30 mouse cellular contexts compared by ENCODE assay signal in genomic region chr5:90763912-90764665, GRCm38 (mm10). TPM values are rescaled to one million over a fixed set of nuclear protein-coding genes. Genes with fewer than 3 reads are reported as not detected.
DNase-seq lines count a peak whose midpoint lies in the region; ATAC-seq and TF ChIP-seq lines count a peak whose summit lies in the region.
"Had no signal": no experiment of that assay in that cellular context is flagged by ENCODE, and none has a peak within 500 bp of the region (broad histone marks: within the 10 kb centered on the region; RNA-seq: fewer than 3 reads in every experiment).

No protein-coding gene starts in this region.

- H3K27me3 ChIP-seq in lung, postnatal 0 days (replicated peaks; ENCODE audit: insufficient read depth, low read length): peaks cover 9% of the 10 kb centered on the region

- WGBS in lung, postnatal 0 days: 68% methylated on average over 12 of the region's 12 CpGs

- no peak overlapping the region for H3K4me3 ChIP-seq in lung, postnatal 0 days (ENCODE audit: low read depth, low read length)
- H3K4me3 ChIP-seq: gastrocnemius, adult 2 months; hindbrain, embryonic 10.5 days had no signal

- no peak overlapping the region for H3K4me2 ChIP-seq in lung, postnatal 0 days (replicated peaks; ENCODE audit: low read depth, low read length)
- H3K4me2 ChIP-seq: heart, embryonic 11.5 days; hindbrain, embryonic 14.5 days had no signal

- no peaks in the 10 kb centered on the region for H3K36me3 ChIP-seq in lung, postnatal 0 days (ENCODE audit: insufficient read depth, low read length)
- H3K36me3 ChIP-seq: hindbrain, embryonic 10.5 days had no signal

- H3K4me1 ChIP-seq in lung, postnatal 0 days (ENCODE audit: insufficient read depth, low read depth, low read length): peaks cover 3% of the 10 kb centered on the region; the same call in 1 of the 2 replicates

- no peak for ATAC-seq in lung, postnatal 0 days
- ATAC-seq: activated CD4-positive, CD25-positive, alpha-beta regulatory T cell, adult 4 months; CD4-positive, CD25-positive, alpha-beta regulatory T cell, adult 4 months; forebrain, embryonic 14.5 days; forebrain, postnatal 0 days; hindbrain, postnatal 0 days; inflammation-experienced regulatory T-cells, adult 6 months had no signal

- no peak overlapping the region for H3K27ac ChIP-seq in lung, postnatal 0 days (ENCODE audit: low read length)
- H3K27ac ChIP-seq: gastrocnemius, adult 2 months; hindbrain, embryonic 10.5 days; hindbrain, embryonic 14.5 days; hindbrain, postnatal 0 days had no signal

- TF ChIP-seq EP300 in lung, postnatal 0 days (IDR thresholded peaks at IDR 0.05): no peak

- no peak for TF ChIP-seq CTCF in lung, postnatal 0 days (IDR thresholded peaks at IDR 0.05)

- H3K9ac ChIP-seq in lung, postnatal 0 days (replicated peaks; ENCODE audit: low read depth): no peak overlapping the region
- H3K9ac ChIP-seq: forebrain, postnatal 0 days; hindbrain, embryonic 14.5 days had no signal

- DNase-seq in lung, postnatal 0 days (ENCODE audit: low spot score): peak; percentile 30
- DNase-seq in lung, postnatal 4 days: no peak
- peak; percentile 89 for DNase-seq in 3T3-L1 (ENCODE audit: low read depth, low spot score)
- DNase-seq in NIH3T3 (ENCODE audit: low read depth): peak; percentile 73
- DNase-seq in cerebellum, postnatal 14 days: no peak
- DNase-seq in urinary bladder, postnatal 10 days (ENCODE audit: low spot score): no peak
- DNase-seq: adrenal gland, adult 8-10 months; adrenal gland, postnatal 25 days; B cell, adult 2 months; cerebellum, adult 11-12 months; cerebellum, adult 8-10 months; cerebellum, postnatal 10 days; forebrain, postnatal 0 days; gastrocnemius, adult 2 months; gastrocnemius, postnatal 14 days; heart, adult 11 months; heart, postnatal 36 days had no signal

- no peaks in the 10 kb centered on the region for H3K9me3 ChIP-seq in lung, postnatal 0 days (ENCODE audit: low read length)
- H3K9me3 ChIP-seq: hindbrain, embryonic 10.5 days had no signal

RNA-seq across cellular contexts. Expression of gene Ppbp, which starts 4.2 kb away (rescaled TPM):
- polyA plus RNA-seq in lung, postnatal 0 days (2015; fragmentation: Nextera tagmentation; extraction: Ambion mirVana): 15.6 and 18.3 TPM in 2 replicates
- polyA plus RNA-seq: activated CD4-positive, CD25-positive, alpha-beta regulatory T cell, adult 4 months; CD4-positive, CD25-positive, alpha-beta regulatory T cell, adult 4 months had no signal

RNA-seq across cellular contexts. Expression of gene Cxcl5, which starts 4.9 kb away (rescaled TPM):
- polyA plus RNA-seq in lung, postnatal 0 days (2015; fragmentation: Nextera tagmentation; extraction: Ambion mirVana): 0.26 and 9.8 TPM in 2 replicates
- polyA plus RNA-seq: activated CD4-positive, CD25-positive, alpha-beta regulatory T cell, adult 4 months; CD4-positive, CD25-positive, alpha-beta regulatory T cell, adult 4 months; forebrain, embryonic 11.5 days; heart, embryonic 14.5 days; hindbrain, embryonic 10.5 days; inflammation-experienced regulatory T-cells, adult 6 months had no signal

RNA-seq across cellular contexts. Expression of gene Pf4, which starts 8.1 kb away (rescaled TPM):
- polyA plus RNA-seq in lung, postnatal 0 days (2015; fragmentation: Nextera tagmentation; extraction: Ambion mirVana): 152 and 164 TPM in 2 replicates
- polyA plus RNA-seq: activated CD4-positive, CD25-positive, alpha-beta regulatory T cell, adult 4 months; CD4-positive, CD25-positive, alpha-beta regulatory T cell, adult 4 months; inflammation-experienced regulatory T-cells, adult 6 months had no signal

RNA-seq across cellular contexts. Expression of gene Cxcl3, which starts 21.8 kb away (rescaled TPM):
- polyA plus RNA-seq in lung, postnatal 0 days (2015; fragmentation: Nextera tagmentation; extraction: Ambion mirVana): 0.42 and 2.5 TPM in 2 replicates
- polyA plus RNA-seq: activated CD4-positive, CD25-positive, alpha-beta regulatory T cell, adult 4 months; brain, embryonic 14.5 days; forebrain, embryonic 11.5 days; forebrain, embryonic 14.5 days; forebrain, postnatal 0 days; frontal cortex, adult 2 months; heart, embryonic 11.5 days; heart, embryonic 14.5 days; heart, postnatal 0 days; hindbrain, embryonic 10.5 days; hindbrain, embryonic 14.5 days had no signal

RNA-seq across cellular contexts. Expression of gene Cxcl15, which starts 30.2 kb away (rescaled TPM):
- 546 and 609 TPM in 2 replicates for polyA plus RNA-seq in lung, postnatal 0 days (2015; fragmentation: Nextera tagmentation; extraction: Ambion mirVana)
- polyA plus RNA-seq: activated CD4-positive, CD25-positive, alpha-beta regulatory T cell, adult 4 months; brain, embryonic 14.5 days; CD4-positive, CD25-positive, alpha-beta regulatory T cell, adult 4 months; forebrain, embryonic 11.5 days; forebrain, embryonic 14.5 days; forebrain, postnatal 0 days; frontal cortex, adult 2 months; heart, embryonic 14.5 days; hindbrain, embryonic 10.5 days; hindbrain, embryonic 14.5 days; hindbrain, postnatal 0 days; inflammation-experienced regulatory T-cells, adult 6 months had no signal

Comparison
In these comparisons a context has a peak if more than half of its experiments do, and no peak if none do; other contexts are left out.
1. DNase-seq: peak in lung, postnatal 0 days (single experiment), 3T3-L1 (single experiment) and NIH3T3 (single experiment); none in lung, postnatal 4 days (0 of 2), cerebellum, postnatal 14 days (0 of 2) and urinary bladder, postnatal 10 days (single experiment).